Mouse (Mus musculus) megakaryocyte progenitor cell, adult 5-6 weeks (primary cell): ENCODE measurements around the gene Pklr. TPM values are rescaled to one million over a fixed set of nuclear protein-coding genes. Genes with fewer than 3 reads are reported as not detected.

Experiments used
- ATAC-seq: replicated peaks from 2 replicates; pipeline ENCODE4 v1.8.0; 2016; ENCODE audit warnings: mild to moderate bottlenecking, moderate TSS enrichment, inconsistent platforms; ENCODE audit not compliant: poor library complexity
- total RNA-seq, 2 experiments: library from RNA; stranded (forward) in 1 of 2; stranded (reverse) in 1 of 2; fragments of 157-497, 149-512 nt in 1 of 2; fragments of 200-1000 nt in 1 of 2; gene quantifications; 2 replicates each; pipeline versions ENCODE4 v1.2.3 to v1.2.4; 2015 to 2017

Gene Pklr
- 8.0 and 12.1 TPM in 2 replicates for total RNA-seq (2015)
- total RNA-seq (2017) = 9.6 and 16.7 TPM in 2 replicates

- ATAC-seq = peak; percentile 35
Observed at GRCm38 (mm10) chr3:89135958-89136357, at the start of gene Pklr. Pklr (plus strand) TSS chr3:89136142.

GRCm38 (mm10) chr3:89087338-89088110 lies 48.4 kb upstream of the Pklr start:
- ATAC-seq = peak; percentile 56

GRCm38 (mm10) chr3:89088974-89089373 lies 47.0 kb upstream of the Pklr start:
- ATAC-seq = no peak

- peak; percentile 76 for ATAC-seq
Observed at GRCm38 (mm10) chr3:89089882-89090591, 45.9 kb upstream of the Pklr start.

- peak; percentile 28 for ATAC-seq
Observed at GRCm38 (mm10) chr3:89090694-89091655, 45.0 kb upstream of the Pklr start.

GRCm38 (mm10) chr3:89091811-89092508 lies 44.0 kb upstream of the Pklr start:
- no peak for ATAC-seq

GRCm38 (mm10) chr3:89092509-89093090 lies 43.3 kb upstream of the Pklr start:
- ATAC-seq = no peak

GRCm38 (mm10) chr3:89093175-89093574 lies 42.8 kb upstream of the Pklr start, which contains the start of gene Rusc1:
Rusc1 (minus strand) TSS chr3:89093311.
- peak; percentile 69 for ATAC-seq

- no peak for ATAC-seq
Observed at GRCm38 (mm10) chr3:89094021-89094420, 41.9 kb upstream of the Pklr start.

GRCm38 (mm10) chr3:89100811-89101210 lies 35.1 kb upstream of the Pklr start, which contains the start of gene Gm43738:
Gm43738 (minus strand) TSS chr3:89101099.
- ATAC-seq = no peak

GRCm38 (mm10) chr3:89101459-89101811 lies 34.5 kb upstream of the Pklr start:
- peak; percentile 18 for ATAC-seq

GRCm38 (mm10) chr3:89101812-89102494 lies 34.0 kb upstream of the Pklr start, which contains the start of gene Fdps:
Fdps (minus strand) TSS chr3:89101959.
- ATAC-seq = peak; percentile 97

GRCm38 (mm10) chr3:89102495-89103290 lies 33.2 kb upstream of the Pklr start:
- no peak for ATAC-seq

- ATAC-seq = no peak
Observed at GRCm38 (mm10) chr3:89103291-89103595, 32.7 kb upstream of the Pklr start.

GRCm38 (mm10) chr3:89106881-89107280 lies 29.1 kb upstream of the Pklr start:
- no peak for ATAC-seq

- ATAC-seq = no peak
Observed at GRCm38 (mm10) chr3:89107545-89107944, 28.4 kb upstream of the Pklr start.

GRCm38 (mm10) chr3:89108146-89108545 lies 27.8 kb upstream of the Pklr start:
- no peak for ATAC-seq

- ATAC-seq = no peak
Observed at GRCm38 (mm10) chr3:89113058-89113457, 22.9 kb upstream of the Pklr start.

GRCm38 (mm10) chr3:89115522-89115921 lies 20.4 kb upstream of the Pklr start:
- ATAC-seq = peak; percentile 96
